Mouse (Mus musculus): ENCODE measurements around the gene Trdmt1. TPM values are rescaled to one million over a fixed set of nuclear protein-coding genes. Genes with fewer than 3 reads are reported as not detected.

The Trdmt1 gene
- polyA plus RNA-seq, 1 experiment from 2014 or later = 10.0 TPM

DNA sequence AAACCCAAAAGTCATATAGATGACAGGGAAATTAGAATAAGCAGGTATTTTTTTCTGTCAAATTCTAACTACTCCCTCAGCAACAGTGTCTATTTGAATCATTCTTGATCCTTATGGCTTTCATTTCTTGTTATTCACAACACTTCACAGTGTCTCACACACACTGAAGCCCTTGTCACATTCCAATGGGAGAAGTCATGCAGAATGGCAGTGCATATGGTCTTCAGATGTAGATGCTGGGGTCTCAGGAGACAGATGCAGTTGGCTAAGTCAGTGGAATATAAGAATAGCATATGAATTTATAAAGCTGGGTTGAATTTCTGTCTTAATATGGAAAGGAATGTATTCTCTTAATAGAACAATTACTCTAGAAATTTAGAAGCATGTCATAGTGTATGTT lies 11.8 kb upstream of the Trdmt1 start:
- H3K27ac ChIP-seq = no peak overlapping the region
- H3K4me3 ChIP-seq (replicated peaks) = no peak overlapping the region
- no peak overlapping the region for H3K4me2 ChIP-seq (replicated peaks)
- H3K27me3 ChIP-seq (replicated peaks) = no peaks in the 10 kb centered on the region
- H3K9ac ChIP-seq = no peak overlapping the region
- ATAC-seq = no peak
- H3K36me3 ChIP-seq = no peaks in the 10 kb centered on the region
- H3K9me3 ChIP-seq = no peaks in the 10 kb centered on the region
- peaks cover 3% of the 10 kb centered on the region; the same call in 1 of the 2 replicates for H3K4me1 ChIP-seq (replicated peaks)

DNA sequence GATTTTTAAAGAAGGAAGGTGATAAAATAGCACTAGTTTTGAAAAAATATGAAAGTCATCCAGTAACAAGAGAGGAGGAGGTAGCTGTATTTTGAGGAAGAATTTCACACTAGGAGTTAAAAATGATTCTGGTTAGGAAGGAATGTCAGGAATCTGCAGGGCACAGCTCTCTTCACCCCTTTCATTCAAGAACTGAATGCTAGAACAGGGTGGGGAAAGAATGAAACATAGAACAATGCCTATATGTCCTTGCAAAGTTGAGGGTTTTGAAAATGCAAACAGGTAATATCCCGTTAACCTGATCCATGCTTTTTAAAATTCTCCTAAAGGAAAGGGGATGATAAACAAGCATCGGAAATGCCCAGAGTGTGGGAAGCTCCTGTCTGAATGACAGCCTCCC lies 9.5 kb upstream of the Trdmt1 start:
- Histone ChIP-seq H3K4me1 (replicated peaks) (peaks cover 2% of the 10 kb centered on the region; the same call in 1 of the 2 replicates), H3K36me3 (no peaks in the 10 kb centered on the region), H3K27ac (no peak overlapping the region), H3K4me3 (replicated peaks) (no peak overlapping the region), H3K9me3 (no peaks in the 10 kb centered on the region), H3K9ac (no peak overlapping the region), H3K27me3 (replicated peaks) (no peaks in the 10 kb centered on the region), H3K4me2 (replicated peaks) (no peak overlapping the region)
- WGBS = 42% methylated on average over 2 of the region's 2 CpGs
- no peak for ATAC-seq

DNA sequence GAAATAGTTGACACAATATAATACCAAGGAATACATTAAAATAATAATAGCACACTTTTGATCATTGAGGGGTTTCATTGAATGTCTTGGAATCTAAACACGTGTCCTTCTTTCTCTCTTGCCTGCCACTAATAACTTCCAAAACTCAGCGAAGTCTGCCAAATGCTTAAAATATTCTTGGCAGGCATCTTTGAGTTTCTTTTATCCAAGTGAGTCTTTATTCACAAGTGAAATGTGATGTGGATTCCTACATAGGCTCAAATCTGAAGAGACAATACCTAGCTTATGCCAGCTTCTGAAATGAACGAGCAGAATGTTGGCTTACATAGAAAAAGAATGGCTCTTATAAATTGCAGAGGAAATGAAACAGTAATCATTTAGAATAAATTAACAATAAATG lies 4.3 kb upstream of the Trdmt1 start:
- no peak for ATAC-seq
- WGBS = 78% methylated on average over 3 of the region's 3 CpGs

DNA sequence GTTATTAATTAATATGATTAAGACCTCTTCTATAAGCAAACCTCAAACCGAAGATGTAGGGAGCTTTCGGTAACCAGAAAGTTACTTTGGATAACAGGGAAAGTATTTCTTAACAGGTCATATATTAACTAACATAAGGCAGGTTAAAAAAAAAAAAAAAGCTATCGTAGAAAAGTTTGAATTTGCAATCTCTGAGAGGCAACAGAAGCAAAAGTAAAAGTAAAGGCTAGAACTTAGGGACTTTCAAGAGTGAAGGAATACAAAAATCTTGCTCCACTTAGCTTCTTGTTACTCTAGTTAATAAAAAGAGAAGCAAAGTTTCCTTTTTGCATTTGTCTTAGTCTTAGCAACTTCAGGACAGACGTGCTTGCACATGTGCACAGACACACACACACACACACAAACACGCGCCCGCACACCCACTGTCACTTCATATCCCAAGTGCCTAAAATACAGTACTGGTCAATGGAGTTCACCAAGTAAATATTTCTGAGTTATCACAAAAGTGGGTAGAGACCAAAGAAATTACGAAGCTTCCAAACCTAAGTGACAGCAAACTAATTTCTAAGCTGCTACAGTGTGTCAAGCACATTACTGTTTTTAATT lies 846 bp downstream of the Trdmt1 start:
- H3K27ac ChIP-seq = peak overlapping the region; percentile 96
- no peaks in the 10 kb centered on the region for H3K9me3 ChIP-seq
- WGBS = 25% methylated on average over 8 of the region's 8 CpGs
- peak overlapping the region; percentile 82 for H3K9ac ChIP-seq
- peak overlapping the region; percentile 72 for H3K4me3 ChIP-seq (replicated peaks)
- ATAC-seq = peak; percentile 41
- H3K4me2 ChIP-seq (replicated peaks) = peak overlapping the region; percentile 74
- H3K27me3 ChIP-seq (replicated peaks) = no peaks in the 10 kb centered on the region
- no peaks in the 10 kb centered on the region for H3K36me3 ChIP-seq
- H3K4me1 ChIP-seq (replicated peaks) = 0 out of 2 replicates have a peak, but pooled peaks cover 2% of the 10 kb centered on the region

More for the DNA sequence above, 4.3 kb upstream of the Trdmt1 start:
- H3K4me1 ChIP-seq (replicated peaks) = 0 out of 2 replicates have a peak, but pooled peaks cover 2% of the 10 kb centered on the region
- H3K4me3 ChIP-seq (replicated peaks) = no peak overlapping the region
- no peak overlapping the region for H3K9ac ChIP-seq
- no peaks in the 10 kb centered on the region for H3K9me3 ChIP-seq
- no peak overlapping the region for H3K27ac ChIP-seq
- H3K4me2 ChIP-seq (replicated peaks) = no peak overlapping the region
- H3K27me3 ChIP-seq (replicated peaks) = no peaks in the 10 kb centered on the region
- no peaks in the 10 kb centered on the region for H3K36me3 ChIP-seq

DNA sequence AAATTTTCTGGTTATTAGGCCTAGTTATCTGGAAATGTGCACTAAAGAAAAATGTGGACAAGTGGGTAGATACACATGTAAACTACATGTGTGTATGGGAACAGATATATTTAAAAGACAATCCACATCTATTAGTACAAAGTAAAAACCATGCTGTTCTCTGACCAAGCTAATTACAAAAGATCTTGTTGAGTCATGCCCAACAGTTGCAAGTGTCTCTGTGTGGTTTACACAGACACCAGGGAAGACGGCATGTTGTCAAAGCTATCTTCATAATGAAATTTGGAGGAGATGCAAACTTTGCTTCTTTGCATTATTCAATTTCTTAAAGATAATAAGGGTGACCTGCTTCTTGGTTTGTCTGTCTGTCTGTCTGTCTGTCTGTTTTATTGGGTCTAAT lies 4.6 kb downstream of the Trdmt1 start:
- Histone ChIP-seq H3K4me2 (replicated peaks) (no peak overlapping the region), H3K27ac (no peak overlapping the region), H3K9me3 (no peaks in the 10 kb centered on the region), H3K36me3 (no peaks in the 10 kb centered on the region), H3K9ac (no peak overlapping the region), H3K4me1 (replicated peaks) (0 out of 2 replicates have a peak, but pooled peaks cover 5% of the 10 kb centered on the region), H3K4me3 (replicated peaks) (no peak overlapping the region), H3K27me3 (replicated peaks) (no peaks in the 10 kb centered on the region)
- ATAC-seq = no peak
- 87% methylated on average over 1 of the region's 1 CpGs for WGBS

DNA sequence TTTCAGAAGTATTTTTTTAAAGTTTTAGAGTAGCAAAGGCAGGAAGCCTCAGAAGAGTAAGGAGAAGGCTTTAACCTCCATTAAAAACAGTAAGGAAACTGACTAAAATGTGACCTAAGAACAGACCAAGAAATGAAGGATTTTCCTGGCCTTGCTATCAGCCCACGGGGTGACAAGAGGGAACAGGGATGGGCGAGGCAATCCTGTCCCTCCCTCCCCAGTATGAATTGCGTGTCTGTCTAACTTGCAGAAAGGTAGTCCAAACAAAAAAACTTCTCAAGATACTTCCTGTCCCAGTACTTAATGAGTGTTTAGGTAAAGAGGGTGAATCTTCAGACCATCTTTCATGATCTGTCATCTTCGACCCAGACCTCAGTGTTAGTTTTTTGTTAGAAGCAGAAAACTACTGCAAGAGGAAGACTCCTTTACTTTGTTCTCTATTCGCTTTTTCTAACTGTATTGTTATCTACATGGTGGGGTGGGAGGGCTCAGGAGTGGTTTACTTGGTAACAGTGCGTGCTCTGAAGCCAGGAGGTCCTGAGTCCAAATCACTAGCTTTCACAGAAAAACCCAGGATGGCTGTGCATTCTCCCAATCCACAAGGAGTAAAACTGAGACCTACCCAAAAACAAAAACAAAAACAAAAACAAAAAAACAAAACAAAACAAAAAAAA lies 5.6 kb downstream of the Trdmt1 start:
- WGBS = 47% methylated on average over 6 of the region's 6 CpGs
- Histone ChIP-seq H3K36me3 (no peaks in the 10 kb centered on the region), H3K9me3 (no peaks in the 10 kb centered on the region), H3K4me3 (replicated peaks) (no peak overlapping the region), H3K4me2 (replicated peaks) (no peak overlapping the region), H3K27me3 (replicated peaks) (no peaks in the 10 kb centered on the region), H3K27ac (no peak overlapping the region), H3K4me1 (replicated peaks) (0 out of 2 replicates have a peak, but pooled peaks cover 3% of the 10 kb centered on the region), H3K9ac (no peak overlapping the region)
- no peak for ATAC-seq

DNA sequence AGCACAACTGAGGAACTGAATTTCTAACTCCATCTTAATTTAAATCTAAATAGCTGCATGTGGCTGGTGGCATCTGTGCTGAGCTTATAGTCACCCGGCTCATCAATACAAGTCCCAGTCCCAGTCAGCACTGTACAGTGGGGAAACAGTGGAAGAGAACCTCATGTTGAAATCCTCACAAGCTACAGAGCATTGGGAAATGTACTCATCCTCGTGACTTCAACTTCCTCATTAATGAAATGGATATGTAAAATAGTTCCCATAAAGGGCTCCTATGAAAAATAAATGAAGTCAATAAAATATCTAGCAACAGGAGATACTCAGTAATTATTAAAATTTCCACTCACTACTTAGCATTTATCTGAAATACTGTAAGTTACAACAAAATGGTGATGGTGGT lies 6.2 kb downstream of the Trdmt1 start:
- H3K9me3 ChIP-seq = no peaks in the 10 kb centered on the region
- no peaks in the 10 kb centered on the region for H3K27me3 ChIP-seq (replicated peaks)
- H3K36me3 ChIP-seq = no peaks in the 10 kb centered on the region
- 0 out of 2 replicates have a peak, but pooled peaks cover 3% of the 10 kb centered on the region for H3K4me1 ChIP-seq (replicated peaks)
- no peak overlapping the region for H3K27ac ChIP-seq
- no peak for ATAC-seq
- H3K9ac ChIP-seq = no peak overlapping the region
- H3K4me3 ChIP-seq (replicated peaks) = no peak overlapping the region
- WGBS = 79% methylated on average over 2 of the region's 2 CpGs
- no peak overlapping the region for H3K4me2 ChIP-seq (replicated peaks)

DNA sequence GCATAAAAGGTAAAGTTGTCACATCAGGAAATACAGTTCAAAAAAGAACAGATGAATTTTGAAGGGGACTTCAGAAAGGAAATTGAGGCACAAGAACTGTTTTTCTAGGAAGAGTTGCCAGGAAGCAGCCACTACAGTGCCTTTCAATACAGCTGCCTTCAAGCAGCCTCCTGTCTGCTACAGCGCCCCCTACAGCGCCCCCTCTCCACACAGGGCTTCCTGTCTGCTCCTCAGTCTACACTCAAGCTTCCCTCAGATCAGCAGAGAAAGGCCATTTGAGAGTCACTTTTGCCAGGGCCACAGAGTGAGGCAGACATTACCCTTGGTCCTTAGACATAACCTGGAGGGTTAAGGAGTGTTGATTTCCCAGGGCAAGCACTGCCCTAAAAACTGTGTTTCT lies 6.7 kb downstream of the Trdmt1 start:
- Histone ChIP-seq H3K36me3 (no peaks in the 10 kb centered on the region), H3K4me1 (replicated peaks) (0 out of 2 replicates have a peak, but pooled peaks cover 3% of the 10 kb centered on the region), H3K27me3 (replicated peaks) (no peaks in the 10 kb centered on the region), H3K4me2 (replicated peaks) (no peak overlapping the region), H3K27ac (no peak overlapping the region), H3K9ac (no peak overlapping the region), H3K9me3 (no peaks in the 10 kb centered on the region), H3K4me3 (replicated peaks) (no peak overlapping the region)
- no peak for ATAC-seq
- WGBS = 28% methylated on average over 2 of the region's 2 CpGs

DNA sequence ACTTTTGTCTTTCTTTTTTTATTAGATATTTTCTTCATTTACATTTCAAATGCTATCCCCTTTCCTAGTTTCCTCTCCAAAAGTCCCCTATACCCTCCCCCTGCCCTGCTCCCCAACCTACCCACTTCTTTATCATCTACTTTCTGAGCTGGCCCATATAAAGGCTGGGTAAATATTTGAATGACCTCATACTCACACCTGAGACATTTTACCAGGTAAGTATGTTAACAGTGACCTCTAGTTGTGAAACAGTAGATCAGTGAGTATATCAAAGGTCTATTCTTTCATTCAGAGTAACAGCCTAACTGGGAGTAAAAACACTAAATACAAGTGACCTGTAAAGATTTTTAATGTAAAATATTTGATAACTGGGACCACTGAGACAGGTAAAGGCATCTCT lies 7.7 kb downstream of the Trdmt1 start:
- ATAC-seq = peak; percentile 82
- no peaks in the 10 kb centered on the region for H3K9me3 ChIP-seq
- H3K4me1 ChIP-seq (replicated peaks) = 0 out of 2 replicates have a peak, but pooled peaks cover 3% of the 10 kb centered on the region
- no peak overlapping the region for H3K27ac ChIP-seq
- no peak overlapping the region for H3K9ac ChIP-seq
- H3K4me3 ChIP-seq (replicated peaks) = no peak overlapping the region
- no peak overlapping the region for H3K4me2 ChIP-seq (replicated peaks)
- no peaks in the 10 kb centered on the region for H3K36me3 ChIP-seq
- no peaks in the 10 kb centered on the region for H3K27me3 ChIP-seq (replicated peaks)

DNA sequence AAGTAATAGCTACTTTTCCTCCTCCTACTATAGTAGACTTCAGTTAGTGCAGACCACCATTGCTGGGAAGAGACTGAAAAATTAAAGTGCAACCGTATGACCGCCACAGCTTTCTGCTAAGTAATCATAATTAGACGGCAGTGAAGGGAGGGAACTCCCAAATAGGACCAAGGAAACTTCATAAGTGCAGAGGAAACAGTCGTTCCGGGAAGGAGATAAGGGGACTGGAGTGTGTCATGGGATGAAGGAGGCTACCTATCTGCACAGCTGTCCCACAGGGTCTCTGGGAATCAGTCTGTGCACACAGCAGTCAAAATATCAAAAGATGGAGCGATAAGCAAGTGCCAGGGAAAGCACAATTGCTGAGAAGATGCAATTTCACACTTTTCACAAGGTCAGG lies 13.8 kb downstream of the Trdmt1 start:
- Histone ChIP-seq H3K9me3 (no peaks in the 10 kb centered on the region), H3K27ac (no peak overlapping the region), H3K27me3 (replicated peaks) (no peaks in the 10 kb centered on the region), H3K4me3 (replicated peaks) (no peak overlapping the region), H3K4me1 (replicated peaks) (no peaks in the 10 kb centered on the region), H3K9ac (no peak overlapping the region), H3K36me3 (no peaks in the 10 kb centered on the region), H3K4me2 (replicated peaks) (no peak overlapping the region)
- no peak for ATAC-seq
- WGBS = 69% methylated on average over 6 of the region's 6 CpGs

DNA sequence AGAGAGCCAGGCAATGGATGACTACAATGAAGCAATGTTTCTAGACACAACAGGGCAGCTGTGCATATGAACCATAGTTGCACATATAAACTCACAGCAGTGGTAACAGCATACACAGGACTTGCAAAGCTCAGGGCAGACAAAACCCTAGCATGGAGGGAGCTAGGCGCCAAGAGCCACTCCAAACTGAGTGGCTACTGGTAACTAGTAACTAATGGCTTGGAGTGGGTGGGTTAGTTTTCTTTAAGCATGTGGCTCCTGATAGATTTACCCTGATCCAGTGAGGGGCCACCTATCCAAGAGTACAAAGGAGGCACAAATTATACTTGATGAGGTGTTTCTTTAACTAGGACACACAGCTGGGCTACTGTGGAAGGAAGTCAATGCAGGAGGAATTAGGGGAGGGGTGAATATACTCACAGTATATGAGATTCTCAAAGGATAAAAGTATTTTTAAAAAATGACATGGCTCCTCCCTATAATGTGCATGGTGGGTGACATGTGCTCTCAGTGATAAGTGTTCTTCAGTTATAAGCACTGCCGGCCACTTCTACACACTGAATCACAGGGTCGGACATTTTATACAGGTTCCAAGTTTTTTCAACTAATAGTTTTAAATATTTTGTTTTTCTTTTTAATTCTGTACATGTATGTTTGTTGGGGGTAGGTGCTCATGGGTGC lies 15.1 kb downstream of the Trdmt1 start:
- no peak overlapping the region for H3K27ac ChIP-seq
- no peak overlapping the region for H3K9ac ChIP-seq
- no peaks in the 10 kb centered on the region for H3K27me3 ChIP-seq (replicated peaks)
- no peak overlapping the region for H3K4me3 ChIP-seq (replicated peaks)
- H3K4me1 ChIP-seq (replicated peaks) = no peaks in the 10 kb centered on the region
- H3K36me3 ChIP-seq = no peaks in the 10 kb centered on the region
- WGBS = 93% methylated on average over 3 of the region's 3 CpGs
- no peak overlapping the region for H3K4me2 ChIP-seq (replicated peaks)
- no peak for ATAC-seq
- H3K9me3 ChIP-seq = no peaks in the 10 kb centered on the region

DNA sequence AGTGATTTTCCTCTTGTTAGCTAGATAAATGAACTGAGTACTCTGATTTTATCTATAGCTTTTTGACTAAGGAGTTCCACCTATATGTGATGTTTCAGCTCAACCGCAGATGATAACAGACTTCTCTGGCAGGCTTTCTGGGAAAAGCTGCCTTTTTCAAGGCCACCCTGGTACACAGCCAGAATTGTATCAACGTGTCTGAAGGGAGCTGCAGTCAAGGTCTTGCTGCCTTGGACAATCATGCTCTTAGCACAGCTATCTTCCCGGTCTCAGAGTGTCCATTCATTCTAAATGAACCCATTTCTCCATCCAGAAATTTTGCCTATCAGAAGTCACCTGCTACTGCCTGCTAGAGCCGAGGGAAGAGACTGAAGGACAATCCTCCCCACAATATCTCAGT lies 16.9 kb downstream of the Trdmt1 start:
- H3K4me1 ChIP-seq (replicated peaks) = no peaks in the 10 kb centered on the region
- ATAC-seq = no peak
- H3K4me3 ChIP-seq (replicated peaks) = no peak overlapping the region
- H3K27ac ChIP-seq = no peak overlapping the region
- H3K9ac ChIP-seq = no peak overlapping the region
- no peaks in the 10 kb centered on the region for H3K9me3 ChIP-seq
- no peak overlapping the region for H3K4me2 ChIP-seq (replicated peaks)
- no peaks in the 10 kb centered on the region for H3K27me3 ChIP-seq (replicated peaks)
- H3K36me3 ChIP-seq = no peaks in the 10 kb centered on the region
- 69% methylated on average over 4 of the region's 4 CpGs for WGBS
